Mouse (Mus musculus): Measurements from ENCODE around the gene Angptl6. TPM values are rescaled to one million over a fixed set of nuclear protein-coding genes. Genes with fewer than 3 reads are reported as not detected.

The Angptl6 gene
- 3.9 TPM for polyA plus RNA-seq (2014; fragmentation: Illumina TruSeq; extraction: RNeasy Lipid Tissue Mini Kit (QIAGEN cat#74804); ENCODE audit: low read depth, low replicate concordance)

DNA sequence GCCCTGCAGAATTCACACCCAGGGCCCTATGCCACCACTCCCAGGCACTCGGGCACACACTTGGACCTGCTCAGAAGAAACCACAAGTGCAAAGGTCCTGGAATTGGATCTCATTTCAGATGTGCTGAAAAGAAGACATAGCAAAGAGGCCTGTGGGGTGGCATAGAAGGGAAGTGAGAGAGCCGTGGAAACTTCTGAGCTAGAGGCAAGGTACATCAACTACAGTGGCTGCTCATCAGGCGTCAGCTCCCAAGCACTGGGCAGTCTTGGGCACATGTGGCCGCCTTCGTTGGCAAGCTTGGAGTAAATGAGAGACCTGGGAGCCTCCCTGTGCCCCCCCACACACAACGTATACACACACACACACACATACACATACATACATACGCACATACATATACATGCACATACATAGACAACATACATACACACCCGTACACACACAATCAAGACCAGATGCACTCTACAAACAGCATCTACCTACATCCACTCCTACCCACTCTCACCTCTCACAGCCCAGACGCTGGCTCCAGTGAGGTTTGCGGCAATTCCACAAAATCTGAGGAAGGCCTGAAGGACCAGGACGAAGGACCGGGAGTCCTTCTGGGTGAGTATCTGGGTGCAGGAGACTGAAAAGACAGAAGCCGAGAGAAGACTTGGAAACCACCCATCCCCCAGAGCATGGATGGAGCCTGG is at the start of gene Angptl6:
Gene Angptl6 (minus strand): TSS at position 631 of the 696 bp plus-strand sequence.

GRCm38 (mm10) chr9:20898511-20899073 is 19.1 kb upstream of the Angptl6 start, which contains the start of gene Eif3g:
Gene Eif3g, minus strand, starts transcription at chr9:20898623.

DNA sequence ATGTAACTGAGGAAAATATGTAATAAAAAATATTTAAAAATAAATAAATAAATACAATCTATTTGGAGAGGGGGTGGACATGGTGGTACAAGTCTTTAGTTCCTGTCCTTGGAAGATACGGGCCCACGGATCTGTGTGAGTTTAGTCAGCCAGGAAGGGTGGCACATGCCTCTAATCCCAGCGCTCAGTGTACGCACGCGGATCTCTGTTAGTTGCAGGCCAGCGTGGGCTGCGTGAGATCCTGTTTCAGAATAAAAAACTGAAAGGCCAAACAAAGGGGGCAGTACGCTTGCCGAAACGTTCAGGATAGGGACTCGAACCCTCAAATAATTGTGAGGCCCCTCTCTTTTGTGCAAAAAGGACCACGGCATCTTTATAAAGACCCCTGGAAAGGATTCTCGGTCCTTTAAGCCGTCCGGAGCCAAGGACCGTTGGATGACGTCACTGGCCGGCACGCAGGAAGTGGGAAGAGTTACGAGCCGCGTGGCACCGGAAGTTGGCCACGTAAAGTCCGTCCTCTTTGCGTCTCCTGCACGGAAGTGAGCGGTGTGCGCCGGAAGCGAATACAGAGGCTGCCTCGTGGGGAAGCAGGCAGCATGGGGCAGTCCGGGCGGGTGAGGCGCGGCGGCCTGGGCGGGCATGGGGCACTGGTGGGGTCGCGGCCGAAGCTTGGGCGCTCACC is 8.3 kb upstream of the Angptl6 start, which contains the start of gene Ppan:
Gene Ppan (plus strand): TSS at position 472 of the 682 bp plus-strand sequence.

DNA sequence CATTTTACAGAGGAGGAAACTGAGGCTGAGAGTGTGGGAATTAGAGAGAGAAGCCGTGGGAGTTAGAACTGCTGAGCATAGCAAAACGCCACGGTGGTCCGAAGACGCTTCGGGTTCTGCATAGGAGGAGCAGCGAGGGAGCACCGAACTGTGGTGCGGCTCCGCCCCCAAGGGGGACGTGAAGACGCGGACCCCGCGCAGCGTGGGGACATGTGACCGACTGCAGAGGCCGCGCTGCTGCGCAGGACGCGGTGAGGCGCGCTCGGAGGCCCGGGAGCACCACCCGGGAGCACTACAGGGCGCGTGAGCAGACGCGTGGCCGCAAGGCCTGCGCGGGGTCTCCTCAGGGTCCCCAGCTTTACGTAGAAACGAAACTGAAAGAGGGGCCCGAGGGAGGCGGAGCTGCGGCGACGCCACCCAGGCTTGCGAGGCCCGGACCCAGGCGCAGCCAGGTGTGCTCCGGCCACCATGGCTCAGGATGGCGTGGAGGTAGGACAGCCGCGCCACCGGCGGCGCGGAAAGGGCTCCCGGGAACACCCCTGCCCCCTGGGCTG is 11.0 kb downstream of the Angptl6 start, which contains the start of gene A230050P20Rik:
Gene A230050P20Rik (plus strand): TSS at position 195 of the 554 bp plus-strand sequence.

Other genes with a start within 250 kb of the Angptl6 start
- 447 TPM for gene Ubl5, start 236.8 kb downstream of the Angptl6 start, polyA plus RNA-seq (2014; fragmentation: Illumina TruSeq; extraction: RNeasy Lipid Tissue Mini Kit (QIAGEN cat#74804); ENCODE audit: low read depth, low replicate concordance)
- gene Fbxl12, start 235.0 kb downstream of the Angptl6 start, polyA plus RNA-seq (2014; fragmentation: Illumina TruSeq; extraction: RNeasy Lipid Tissue Mini Kit (QIAGEN cat#74804); ENCODE audit: low read depth, low replicate concordance) = 17.7 TPM
- gene Pin1, start 227.6 kb downstream of the Angptl6 start, polyA plus RNA-seq (2014; fragmentation: Illumina TruSeq; extraction: RNeasy Lipid Tissue Mini Kit (QIAGEN cat#74804); ENCODE audit: low read depth, low replicate concordance) = 17.5 TPM
- gene Olfm2, start 133.4 kb downstream of the Angptl6 start, polyA plus RNA-seq (2014; fragmentation: Illumina TruSeq; extraction: RNeasy Lipid Tissue Mini Kit (QIAGEN cat#74804); ENCODE audit: low read depth, low replicate concordance) = not detected
- 14.5 TPM for gene Col5a3, start 64.7 kb downstream of the Angptl6 start, polyA plus RNA-seq (2014; fragmentation: Illumina TruSeq; extraction: RNeasy Lipid Tissue Mini Kit (QIAGEN cat#74804); ENCODE audit: low read depth, low replicate concordance)
- not detected for gene Rdh8, start 61.2 kb downstream of the Angptl6 start, polyA plus RNA-seq (2014; fragmentation: Illumina TruSeq; extraction: RNeasy Lipid Tissue Mini Kit (QIAGEN cat#74804); ENCODE audit: low read depth, low replicate concordance)
- 11.0 TPM for gene A230050P20Rik, start 11.1 kb downstream of the Angptl6 start, polyA plus RNA-seq (2014; fragmentation: Illumina TruSeq; extraction: RNeasy Lipid Tissue Mini Kit (QIAGEN cat#74804); ENCODE audit: low read depth, low replicate concordance)
- 11.1 TPM for gene Ppan, start 8.4 kb upstream of the Angptl6 start, polyA plus RNA-seq (2014; fragmentation: Illumina TruSeq; extraction: RNeasy Lipid Tissue Mini Kit (QIAGEN cat#74804); ENCODE audit: low read depth, low replicate concordance)
- 113 TPM for gene Eif3g, start 18.9 kb upstream of the Angptl6 start, polyA plus RNA-seq (2014; fragmentation: Illumina TruSeq; extraction: RNeasy Lipid Tissue Mini Kit (QIAGEN cat#74804); ENCODE audit: low read depth, low replicate concordance)
- gene Dnmt1, start 80.2 kb upstream of the Angptl6 start, polyA plus RNA-seq (2014; fragmentation: Illumina TruSeq; extraction: RNeasy Lipid Tissue Mini Kit (QIAGEN cat#74804); ENCODE audit: low read depth, low replicate concordance) = 9.2 TPM
- 2.7 TPM for gene S1pr2, start 97.1 kb upstream of the Angptl6 start, polyA plus RNA-seq (2014; fragmentation: Illumina TruSeq; extraction: RNeasy Lipid Tissue Mini Kit (QIAGEN cat#74804); ENCODE audit: low read depth, low replicate concordance)
- 123 TPM for gene Mrpl4, start 123.0 kb upstream of the Angptl6 start, polyA plus RNA-seq (2014; fragmentation: Illumina TruSeq; extraction: RNeasy Lipid Tissue Mini Kit (QIAGEN cat#74804); ENCODE audit: low read depth, low replicate concordance)
- 12.4 TPM for gene Icam1, start 136.3 kb upstream of the Angptl6 start, polyA plus RNA-seq (2014; fragmentation: Illumina TruSeq; extraction: RNeasy Lipid Tissue Mini Kit (QIAGEN cat#74804); ENCODE audit: low read depth, low replicate concordance)
- gene Icam4, start 149.6 kb upstream of the Angptl6 start, polyA plus RNA-seq (2014; fragmentation: Illumina TruSeq; extraction: RNeasy Lipid Tissue Mini Kit (QIAGEN cat#74804); ENCODE audit: low read depth, low replicate concordance) = 1.3 TPM
- gene Icam5, start 152.3 kb upstream of the Angptl6 start, polyA plus RNA-seq (2014; fragmentation: Illumina TruSeq; extraction: RNeasy Lipid Tissue Mini Kit (QIAGEN cat#74804); ENCODE audit: low read depth, low replicate concordance) = not detected
- gene Zglp1, start 187.4 kb upstream of the Angptl6 start, polyA plus RNA-seq (2014; fragmentation: Illumina TruSeq; extraction: RNeasy Lipid Tissue Mini Kit (QIAGEN cat#74804); ENCODE audit: low read depth, low replicate concordance) = not detected
- gene Gm49373, start 193.4 kb upstream of the Angptl6 start, polyA plus RNA-seq (2014; fragmentation: Illumina TruSeq; extraction: RNeasy Lipid Tissue Mini Kit (QIAGEN cat#74804); ENCODE audit: low read depth, low replicate concordance) = 0.42 TPM
- gene Fdx1l, start 193.9 kb upstream of the Angptl6 start, polyA plus RNA-seq (2014; fragmentation: Illumina TruSeq; extraction: RNeasy Lipid Tissue Mini Kit (QIAGEN cat#74804); ENCODE audit: low read depth, low replicate concordance) = 47.3 TPM
- gene Gm38431, start 212.3 kb upstream of the Angptl6 start, polyA plus RNA-seq (2014; fragmentation: Illumina TruSeq; extraction: RNeasy Lipid Tissue Mini Kit (QIAGEN cat#74804); ENCODE audit: low read depth, low replicate concordance) = 0.97 TPM
- gene Raver1, start 212.3 kb upstream of the Angptl6 start, polyA plus RNA-seq (2014; fragmentation: Illumina TruSeq; extraction: RNeasy Lipid Tissue Mini Kit (QIAGEN cat#74804); ENCODE audit: low read depth, low replicate concordance) = 23.3 TPM